Mouse (Mus musculus): ENCODE data around the gene Kctd15. TPM values are rescaled to one million over a fixed set of nuclear protein-coding genes. Genes with fewer than 3 reads are reported as not detected.

Gene Kctd15
- polyA plus RNA-seq, 1 experiment from 2014 or later = 10.0 TPM

- no peaks in the 10 kb centered on the region for H3K9me3 ChIP-seq (ENCODE audit: control insufficient read depth, low read length)
- no peaks in the 10 kb centered on the region for H3K4me1 ChIP-seq (replicated peaks; ENCODE audit: control insufficient read depth, insufficient read depth, low read length)
- peaks cover 31% of the 10 kb centered on the region for H3K27me3 ChIP-seq (replicated peaks; ENCODE audit: control insufficient read depth, insufficient read depth, low read length)
- no peaks in the 10 kb centered on the region for H3K36me3 ChIP-seq (ENCODE audit: control insufficient read depth, insufficient read depth, low read length)
- ATAC-seq (replicated peaks; ENCODE audit: low FRiP score, low TSS enrichment, low read depth) (no peak), DNase-seq (ENCODE audit: low spot score) (peak; percentile 57)
- no peak overlapping the region for H3K9ac ChIP-seq (ENCODE audit: low read length)
- H3K4me3 ChIP-seq (ENCODE audit: low read depth, low read length) = peak overlapping the region; percentile 14; the same call in 1 of the 2 replicates
- peak overlapping the region; percentile 42; the same call in 1 of the 2 replicates for H3K4me2 ChIP-seq (ENCODE audit: low read length)
- 14% methylated on average over 42 of the region's 42 CpGs for WGBS
- H3K27ac ChIP-seq (ENCODE audit: low read depth) = no peak overlapping the region
Observed at GRCm38 (mm10) chr7:34675120-34675790, 18.7 kb upstream of the Kctd15 start.

- Histone ChIP-seq H3K9ac (ENCODE audit: low read length) (no peak overlapping the region), H3K4me3 (ENCODE audit: low read depth, low read length) (no peak overlapping the region), H3K4me1 (replicated peaks; ENCODE audit: control insufficient read depth, insufficient read depth, low read length) (no peaks in the 10 kb centered on the region; the same call in 1 of the 2 replicates), H3K4me2 (ENCODE audit: low read length) (no peak overlapping the region), H3K9me3 (ENCODE audit: control insufficient read depth, low read length) (no peaks in the 10 kb centered on the region), H3K36me3 (ENCODE audit: control insufficient read depth, insufficient read depth, low read length) (no peaks in the 10 kb centered on the region), H3K27me3 (replicated peaks; ENCODE audit: control insufficient read depth, insufficient read depth, low read length) (peaks cover 31% of the 10 kb centered on the region), H3K27ac (ENCODE audit: low read depth) (no peak overlapping the region)
- DNase-seq (ENCODE audit: low spot score) = no peak
- no peak for ATAC-seq (replicated peaks; ENCODE audit: low FRiP score, low TSS enrichment, low read depth)
- WGBS = 72% methylated on average over 4 of the region's 4 CpGs
Observed at GRCm38 (mm10) chr7:34672916-34673315, 16.4 kb upstream of the Kctd15 start.

GRCm38 (mm10) chr7:34671911-34672310 is 15.4 kb upstream of the Kctd15 start:
- Histone ChIP-seq H3K4me1 (replicated peaks; ENCODE audit: control insufficient read depth, insufficient read depth, low read length) (no peaks in the 10 kb centered on the region; the same call in 1 of the 2 replicates), H3K9ac (ENCODE audit: low read length) (no peak overlapping the region), H3K27ac (ENCODE audit: low read depth) (no peak overlapping the region), H3K4me2 (ENCODE audit: low read length) (no peak overlapping the region), H3K27me3 (replicated peaks; ENCODE audit: control insufficient read depth, insufficient read depth, low read length) (peaks cover 31% of the 10 kb centered on the region), H3K9me3 (ENCODE audit: control insufficient read depth, low read length) (no peaks in the 10 kb centered on the region), H3K4me3 (ENCODE audit: low read depth, low read length) (no peak overlapping the region), H3K36me3 (ENCODE audit: control insufficient read depth, insufficient read depth, low read length) (no peaks in the 10 kb centered on the region)
- ATAC-seq (replicated peaks; ENCODE audit: low FRiP score, low TSS enrichment, low read depth) = peak; percentile 41
- peak; percentile 97 for DNase-seq (ENCODE audit: low spot score)
- WGBS = 0% methylated on average over 6 of the region's 6 CpGs

GRCm38 (mm10) chr7:34670778-34671177 is 14.2 kb upstream of the Kctd15 start:
- Histone ChIP-seq H3K4me3 (ENCODE audit: low read depth, low read length) (no peak overlapping the region), H3K36me3 (ENCODE audit: control insufficient read depth, insufficient read depth, low read length) (no peaks in the 10 kb centered on the region), H3K27me3 (replicated peaks; ENCODE audit: control insufficient read depth, insufficient read depth, low read length) (peaks cover 28% of the 10 kb centered on the region), H3K9ac (ENCODE audit: low read length) (no peak overlapping the region), H3K9me3 (ENCODE audit: control insufficient read depth, low read length) (no peaks in the 10 kb centered on the region), H3K4me2 (ENCODE audit: low read length) (no peak overlapping the region), H3K4me1 (replicated peaks; ENCODE audit: control insufficient read depth, insufficient read depth, low read length) (no peaks in the 10 kb centered on the region; the same call in 1 of the 2 replicates), H3K27ac (ENCODE audit: low read depth) (no peak overlapping the region)
- DNase-seq (ENCODE audit: low spot score) (no peak), ATAC-seq (replicated peaks; ENCODE audit: low FRiP score, low TSS enrichment, low read depth) (no peak)
- WGBS = 67% methylated on average over 3 of the region's 3 CpGs

GRCm38 (mm10) chr7:34669336-34669735 is 12.8 kb upstream of the Kctd15 start:
- Histone ChIP-seq H3K9ac (ENCODE audit: low read length) (no peak overlapping the region), H3K36me3 (ENCODE audit: control insufficient read depth, insufficient read depth, low read length) (no peaks in the 10 kb centered on the region), H3K27me3 (replicated peaks; ENCODE audit: control insufficient read depth, insufficient read depth, low read length) (peaks cover 14% of the 10 kb centered on the region), H3K4me1 (replicated peaks; ENCODE audit: control insufficient read depth, insufficient read depth, low read length) (no peaks in the 10 kb centered on the region; the same call in 1 of the 2 replicates), H3K9me3 (ENCODE audit: control insufficient read depth, low read length) (no peaks in the 10 kb centered on the region), H3K27ac (ENCODE audit: low read depth) (no peak overlapping the region), H3K4me3 (ENCODE audit: low read depth, low read length) (no peak overlapping the region), H3K4me2 (ENCODE audit: low read length) (no peak overlapping the region)
- ATAC-seq (replicated peaks; ENCODE audit: low FRiP score, low TSS enrichment, low read depth) = no peak
- no peak for DNase-seq (ENCODE audit: low spot score)
- WGBS = 10% methylated on average over 9 of the region's 9 CpGs

- Histone ChIP-seq H3K9me3 (ENCODE audit: control insufficient read depth, low read length) (no peaks in the 10 kb centered on the region), H3K4me3 (ENCODE audit: low read depth, low read length) (no peak overlapping the region), H3K4me2 (ENCODE audit: low read length) (no peak overlapping the region), H3K27ac (ENCODE audit: low read depth) (no peak overlapping the region), H3K9ac (ENCODE audit: low read length) (no peak overlapping the region), H3K36me3 (ENCODE audit: control insufficient read depth, insufficient read depth, low read length) (no peaks in the 10 kb centered on the region), H3K27me3 (replicated peaks; ENCODE audit: control insufficient read depth, insufficient read depth, low read length) (no peaks in the 10 kb centered on the region), H3K4me1 (replicated peaks; ENCODE audit: control insufficient read depth, insufficient read depth, low read length) (no peaks in the 10 kb centered on the region; the same call in 1 of the 2 replicates)
- DNase-seq (ENCODE audit: low spot score) (no peak), ATAC-seq (replicated peaks; ENCODE audit: low FRiP score, low TSS enrichment, low read depth) (no peak)
- 66% methylated on average over 14 of the region's 16 CpGs for WGBS
Observed at GRCm38 (mm10) chr7:34667874-34668273, 11.3 kb upstream of the Kctd15 start.

GRCm38 (mm10) chr7:34663145-34663544 is 6.6 kb upstream of the Kctd15 start:
- 38% methylated on average over 7 of the region's 7 CpGs for WGBS
- Histone ChIP-seq H3K9me3 (ENCODE audit: control insufficient read depth, low read length) (no peaks in the 10 kb centered on the region), H3K4me1 (replicated peaks; ENCODE audit: control insufficient read depth, insufficient read depth, low read length) (no peaks in the 10 kb centered on the region), H3K4me3 (ENCODE audit: low read depth, low read length) (no peak overlapping the region), H3K36me3 (ENCODE audit: control insufficient read depth, insufficient read depth, low read length) (no peaks in the 10 kb centered on the region), H3K27ac (ENCODE audit: low read depth) (no peak overlapping the region), H3K9ac (ENCODE audit: low read length) (no peak overlapping the region), H3K27me3 (replicated peaks; ENCODE audit: control insufficient read depth, insufficient read depth, low read length) (no peaks in the 10 kb centered on the region), H3K4me2 (ENCODE audit: low read length) (no peak overlapping the region)
- DNase-seq (ENCODE audit: low spot score) (no peak), ATAC-seq (replicated peaks; ENCODE audit: low FRiP score, low TSS enrichment, low read depth) (no peak)

- WGBS = 32% methylated on average over 5 of the region's 5 CpGs
- ATAC-seq (replicated peaks; ENCODE audit: low FRiP score, low TSS enrichment, low read depth) = no peak
- no peaks in the 10 kb centered on the region for H3K36me3 ChIP-seq (ENCODE audit: control insufficient read depth, insufficient read depth, low read length)
Observed at GRCm38 (mm10) chr7:34662227-34662626, 5.7 kb upstream of the Kctd15 start.

More at GRCm38 (mm10) chr7:34662227-34662626, 5.7 kb upstream of the Kctd15 start:
- H3K9me3 ChIP-seq (ENCODE audit: control insufficient read depth, low read length) = no peaks in the 10 kb centered on the region
- no peaks in the 10 kb centered on the region for H3K4me1 ChIP-seq (replicated peaks; ENCODE audit: control insufficient read depth, insufficient read depth, low read length)
- H3K9ac ChIP-seq (ENCODE audit: low read length) = no peak overlapping the region
- DNase-seq (ENCODE audit: low spot score) = no peak
- no peaks in the 10 kb centered on the region for H3K27me3 ChIP-seq (replicated peaks; ENCODE audit: control insufficient read depth, insufficient read depth, low read length)
- H3K4me3 ChIP-seq (ENCODE audit: low read depth, low read length) = no peak overlapping the region
- H3K4me2 ChIP-seq (ENCODE audit: low read length) = no peak overlapping the region
- H3K27ac ChIP-seq (ENCODE audit: low read depth) = no peak overlapping the region
